Mouse (Mus musculus) embryonic facial prominence, embryonic 15.5 days (tissue): ENCODE data around the gene Ttc12. TPM values are rescaled to one million over a fixed set of nuclear protein-coding genes. Genes with fewer than 3 reads are reported as not detected.

Experiments
- ATAC-seq: fragments of 200-750 bp; cut with Nextera tagmentation; 2 replicates; pipeline ENCODE4 v1.8.0; 2017; ENCODE audit warnings: low read depth, moderate TSS enrichment; ENCODE audit not compliant: insufficient number of reproducible peaks, low FRiP score, low TSS enrichment
- H3K27ac ChIP-seq: fragments of 300-500 bp; sonication (generic); replicated peaks from 2 replicates; pipeline ENCODE4 v1.5.1; 2015; ENCODE audit warnings: mild to moderate bottlenecking, inconsistent platforms
- H3K27me3 ChIP-seq: fragments of 300-500 bp; sonication (generic); 2 replicates; pipeline ENCODE4 v1.6.1; 2015; ENCODE audit warnings: inconsistent platforms
- H3K36me3 ChIP-seq: fragments of 300-500 bp; sonication (generic); 2 replicates; pipeline ENCODE4 v1.6.1; 2015; ENCODE audit warnings: mild to moderate bottlenecking, inconsistent platforms
- H3K4me1 ChIP-seq: fragments of 300-500 bp; sonication (generic); 2 replicates; pipeline ENCODE4 v1.6.1; 2015; ENCODE audit warnings: inconsistent platforms
- H3K4me2 ChIP-seq: fragments of 300-500 bp; sonication (generic); replicated peaks from 2 replicates; pipeline ENCODE4 v1.6.1; 2015; ENCODE audit warnings: mild to moderate bottlenecking, inconsistent platforms
- H3K4me3 ChIP-seq: fragments of 300-500 bp; sonication (generic); replicated peaks from 2 replicates; pipeline ENCODE4 v1.5.1; 2015; ENCODE audit warnings: mild to moderate bottlenecking, inconsistent platforms
- H3K9ac ChIP-seq: fragments of 300-500 bp; sonication (generic); 2 replicates; pipeline ENCODE4 v1.6.1; 2015; ENCODE audit warnings: inconsistent platforms
- H3K9me3 ChIP-seq: fragments of 300-500 bp; sonication (generic); replicated peaks from 2 replicates; pipeline ENCODE4 v1.6.1; 2016; ENCODE audit warnings: inconsistent platforms
- WGBS: fragments of 180-500 bp; shearing (Covaris S2); methylation state at CpG from one replicate; pipeline ENCODE4 v1.1.7; 2015; 5-methylcytosine and 5-hydroxymethylcytosine counted together
- polyA plus RNA-seq: library from polyadenylated mRNA; unstranded; fragments of >200 nt; fragmentation: Nextera tagmentation; extraction: Ambion mirVana; gene quantifications from 2 replicates; pipeline ENCODE4 v1.2.1, GENCODE M21; 2015

Ttc12 gene
- polyA plus RNA-seq, 1 experiment from 2014 or later, result 3.9 TPM

GRCm38 (mm10) chr9:49524721-49525120 lies 38.7 kb upstream of the Ttc12 start:
- 67% methylated on average over 9 of the region's 9 CpGs for WGBS
- no peaks in the 10 kb centered on the region for H3K9me3 ChIP-seq
- H3K9ac ChIP-seq, result no peak overlapping the region
- H3K4me2 ChIP-seq, result no peak overlapping the region
- no peak overlapping the region for H3K27ac ChIP-seq
- no peaks in the 10 kb centered on the region for H3K27me3 ChIP-seq
- no peak overlapping the region for H3K4me3 ChIP-seq
- H3K36me3 ChIP-seq, result peaks cover 19% of the 10 kb centered on the region
- ATAC-seq, result no peak
- 0 out of 2 replicates have a peak, but pooled peaks cover 3% of the 10 kb centered on the region for H3K4me1 ChIP-seq

GRCm38 (mm10) chr9:49523881-49524280 lies 37.9 kb upstream of the Ttc12 start:
- no peak overlapping the region for H3K4me2 ChIP-seq
- no peaks in the 10 kb centered on the region for H3K27me3 ChIP-seq
- H3K4me1 ChIP-seq, result 0 out of 2 replicates have a peak, but pooled peaks cover 3% of the 10 kb centered on the region
- H3K9me3 ChIP-seq, result no peaks in the 10 kb centered on the region
- 56% methylated on average over 9 of the region's 9 CpGs for WGBS
- H3K36me3 ChIP-seq, result peaks cover 26% of the 10 kb centered on the region
- H3K4me3 ChIP-seq, result no peak overlapping the region
- no peak for ATAC-seq
- H3K9ac ChIP-seq, result no peak overlapping the region
- no peak overlapping the region for H3K27ac ChIP-seq

- Histone ChIP-seq H3K27me3 (no peaks in the 10 kb centered on the region), H3K4me1 (no peaks in the 10 kb centered on the region), H3K36me3 (peaks cover 20% of the 10 kb centered on the region), H3K9me3 (no peaks in the 10 kb centered on the region), H3K4me3 (no peak overlapping the region), H3K27ac (no peak overlapping the region), H3K9ac (no peak overlapping the region), H3K4me2 (no peak overlapping the region)
- no peak for ATAC-seq
- WGBS, result 71% methylated on average over 2 of the region's 2 CpGs
These were observed 28.3 kb upstream of the Ttc12 start for GRCm38 (mm10) chr9:49514306-49514705.

DNA sequence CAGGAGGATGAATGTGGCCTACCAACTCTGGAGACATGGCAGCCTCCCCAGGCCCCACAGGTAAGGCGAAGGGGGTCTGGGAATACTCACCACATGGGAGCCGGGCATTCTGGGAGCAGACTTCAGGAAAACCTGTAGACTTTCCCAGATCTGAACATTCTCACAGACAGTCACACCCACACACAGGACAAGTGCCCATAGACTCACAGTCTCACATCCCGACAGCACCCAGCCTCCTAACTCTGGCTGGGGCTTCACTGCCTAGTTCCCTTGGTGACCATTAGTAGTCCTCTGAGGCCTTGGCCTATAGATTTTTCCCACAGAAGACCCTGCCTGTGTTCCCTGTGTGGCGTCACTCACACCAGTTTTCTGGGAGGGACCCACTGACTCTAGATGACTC lies 24.6 kb upstream of the Ttc12 start:
- 90% methylated on average over 4 of the region's 4 CpGs for WGBS
- no peaks in the 10 kb centered on the region for H3K27me3 ChIP-seq
- H3K4me3 ChIP-seq, result no peak overlapping the region
- no peak overlapping the region for H3K4me2 ChIP-seq
- no peaks in the 10 kb centered on the region for H3K9me3 ChIP-seq
- H3K4me1 ChIP-seq, result no peaks in the 10 kb centered on the region
- no peak for ATAC-seq
- peaks cover 39% of the 10 kb centered on the region for H3K36me3 ChIP-seq
- H3K9ac ChIP-seq, result no peak overlapping the region
- no peak overlapping the region for H3K27ac ChIP-seq

- 90% methylated on average over 8 of the region's 8 CpGs for WGBS
- peaks cover 39% of the 10 kb centered on the region for H3K36me3 ChIP-seq
These were observed 23.6 kb upstream of the Ttc12 start for GRCm38 (mm10) chr9:49509628-49510027.

GRCm38 (mm10) chr9:49509094-49509493 lies 23.1 kb upstream of the Ttc12 start:
- 91% methylated on average over 3 of the region's 3 CpGs for WGBS
- Histone ChIP-seq H3K4me1 (peaks cover 3% of the 10 kb centered on the region; the same call in 1 of the 2 replicates), H3K4me3 (no peak overlapping the region), H3K27me3 (no peaks in the 10 kb centered on the region), H3K4me2 (no peak overlapping the region), H3K36me3 (peaks cover 39% of the 10 kb centered on the region), H3K9ac (no peak overlapping the region), H3K9me3 (no peaks in the 10 kb centered on the region), H3K27ac (no peak overlapping the region)
- ATAC-seq, result no peak

More at GRCm38 (mm10) chr9:49509628-49510027, 23.6 kb upstream of the Ttc12 start:
- H3K27me3 ChIP-seq, result no peaks in the 10 kb centered on the region
- no peaks in the 10 kb centered on the region for H3K9me3 ChIP-seq
- H3K4me1 ChIP-seq, result peaks cover 3% of the 10 kb centered on the region; the same call in 1 of the 2 replicates
- H3K4me3 ChIP-seq, result no peak overlapping the region
- H3K27ac ChIP-seq, result no peak overlapping the region
- no peak overlapping the region for H3K4me2 ChIP-seq
- ATAC-seq, result no peak
- no peak overlapping the region for H3K9ac ChIP-seq

GRCm38 (mm10) chr9:49507829-49508585 lies 22.0 kb upstream of the Ttc12 start:
- no peak overlapping the region for H3K9ac ChIP-seq
- H3K4me3 ChIP-seq, result no peak overlapping the region
- no peaks in the 10 kb centered on the region for H3K27me3 ChIP-seq
- ATAC-seq, result no peak
- peaks cover 39% of the 10 kb centered on the region for H3K36me3 ChIP-seq
- no peak overlapping the region for H3K27ac ChIP-seq
- peaks cover 3% of the 10 kb centered on the region; the same call in 1 of the 2 replicates for H3K4me1 ChIP-seq
- no peak overlapping the region for H3K4me2 ChIP-seq
- no peaks in the 10 kb centered on the region for H3K9me3 ChIP-seq
- WGBS, result 90% methylated on average over 9 of the region's 9 CpGs

GRCm38 (mm10) chr9:49504658-49505057 lies 18.6 kb upstream of the Ttc12 start:
- no peak overlapping the region for H3K27ac ChIP-seq
- H3K9me3 ChIP-seq, result no peaks in the 10 kb centered on the region
- peaks cover 35% of the 10 kb centered on the region for H3K36me3 ChIP-seq
- H3K4me3 ChIP-seq, result no peak overlapping the region
- H3K4me2 ChIP-seq, result no peak overlapping the region
- ATAC-seq, result no peak
- WGBS, result 39% methylated on average over 5 of the region's 5 CpGs
- H3K4me1 ChIP-seq, result peaks cover 3% of the 10 kb centered on the region; the same call in 1 of the 2 replicates
- H3K9ac ChIP-seq, result no peak overlapping the region
- H3K27me3 ChIP-seq, result no peaks in the 10 kb centered on the region

DNA sequence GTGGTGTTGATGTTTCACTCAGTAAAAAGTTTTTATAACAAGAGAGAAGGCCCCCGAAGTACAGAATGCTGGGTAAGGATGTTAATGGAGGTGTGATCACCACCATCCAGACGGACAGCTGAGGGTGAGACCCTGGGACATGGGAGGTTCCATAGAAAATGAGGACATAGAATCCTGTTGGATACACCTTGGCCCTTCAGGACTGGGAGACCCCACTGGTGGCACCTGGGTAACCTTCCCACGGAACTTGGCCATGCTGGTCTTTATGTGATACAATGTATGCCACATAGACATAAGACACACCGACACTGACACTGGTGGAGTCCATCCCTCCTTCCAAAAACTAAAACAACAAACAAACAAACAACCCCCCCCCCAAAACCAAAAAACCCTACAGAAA lies 16.2 kb upstream of the Ttc12 start:
- no peak overlapping the region for H3K4me3 ChIP-seq
- peaks cover 3% of the 10 kb centered on the region; the same call in 1 of the 2 replicates for H3K4me1 ChIP-seq
- no peaks in the 10 kb centered on the region for H3K27me3 ChIP-seq
- no peak overlapping the region for H3K4me2 ChIP-seq
- H3K9me3 ChIP-seq, result no peaks in the 10 kb centered on the region
- no peak for ATAC-seq
- WGBS, result 94% methylated on average over 4 of the region's 4 CpGs
- no peak overlapping the region for H3K27ac ChIP-seq
- H3K9ac ChIP-seq, result no peak overlapping the region
- peaks cover 14% of the 10 kb centered on the region; the same call in 1 of the 2 replicates for H3K36me3 ChIP-seq

DNA sequence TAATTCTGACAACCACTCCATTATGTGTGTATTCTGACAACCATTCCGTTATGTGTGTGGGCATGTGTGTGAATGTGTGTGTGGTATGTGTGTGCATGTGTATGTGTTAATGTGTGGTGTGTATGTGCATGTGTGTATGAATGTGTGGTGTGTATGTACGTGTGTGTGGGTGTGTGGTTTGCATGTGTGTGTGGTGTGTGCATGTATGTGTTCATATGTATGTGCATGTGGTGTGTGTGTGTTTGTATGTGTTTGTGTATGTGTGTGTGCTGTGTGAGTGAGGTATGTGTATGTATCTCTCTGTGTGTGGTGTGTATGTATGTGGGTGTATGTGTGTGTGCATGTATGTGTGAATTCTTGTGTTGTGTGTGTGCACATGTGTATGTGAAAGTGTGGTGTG lies 13.9 kb upstream of the Ttc12 start:
- 83% methylated on average over 2 of the region's 2 CpGs for WGBS
- no peaks in the 10 kb centered on the region for H3K27me3 ChIP-seq
- no peaks in the 10 kb centered on the region for H3K36me3 ChIP-seq
- ATAC-seq, result no peak
- no peaks in the 10 kb centered on the region for H3K4me1 ChIP-seq
- no peaks in the 10 kb centered on the region for H3K9me3 ChIP-seq
- H3K4me2 ChIP-seq, result no peak overlapping the region
- H3K27ac ChIP-seq, result no peak overlapping the region
- H3K9ac ChIP-seq, result no peak overlapping the region
- H3K4me3 ChIP-seq, result no peak overlapping the region

DNA sequence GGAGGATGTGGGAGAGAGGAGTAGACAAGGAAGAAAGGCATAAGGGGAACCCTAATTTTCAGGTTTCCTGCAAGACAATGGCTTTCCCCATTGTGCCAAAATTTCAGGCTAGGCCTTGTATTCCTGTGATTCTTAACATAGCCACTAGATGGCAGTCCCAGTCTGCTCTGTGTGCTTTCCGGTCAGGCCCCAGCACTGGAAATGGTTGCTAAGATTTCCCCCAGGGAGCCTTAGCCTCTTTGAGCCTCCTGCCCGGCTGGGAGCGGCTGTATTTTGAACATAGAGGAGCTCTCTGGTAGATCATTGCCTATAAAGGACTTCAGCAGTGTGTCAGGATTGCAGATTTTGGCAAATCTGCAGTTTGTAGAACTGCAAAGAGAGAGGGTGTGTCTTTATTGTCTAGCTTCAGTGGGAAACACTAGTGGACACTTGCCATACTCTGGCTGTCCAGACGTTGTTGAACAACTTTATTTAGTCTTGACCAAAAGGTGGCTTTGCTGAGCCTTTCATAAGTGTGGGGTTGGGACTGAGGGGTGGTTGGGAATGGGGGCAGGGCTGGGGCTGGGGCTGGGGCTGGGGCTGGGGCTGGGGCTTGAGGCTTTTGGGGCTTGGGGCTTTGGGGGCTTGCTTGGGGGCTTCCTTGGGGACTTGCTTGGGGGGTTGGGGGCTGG lies 8.1 kb upstream of the Ttc12 start:
- Histone ChIP-seq H3K27me3 (peaks cover 3% of the 10 kb centered on the region; the same call in 1 of the 2 replicates), H3K9me3 (no peaks in the 10 kb centered on the region), H3K9ac (no peak overlapping the region), H3K4me1 (peaks cover 13% of the 10 kb centered on the region), H3K27ac (no peak overlapping the region), H3K4me2 (0 out of 2 replicates have a peak overlapping the region, but pooled peaks have one; percentile 15), H3K36me3 (no peaks in the 10 kb centered on the region), H3K4me3 (no peak overlapping the region)
- ATAC-seq, result peak; percentile 68; the same call in 1 of the 2 replicates
- WGBS, result 2% methylated on average over 4 of the region's 4 CpGs
